Mouse (Mus musculus): ENCODE results near the gene Adam1b. TPM values are rescaled to one million over a fixed set of nuclear protein-coding genes. Genes with fewer than 3 reads are reported as not detected.
A peak's percentile ranks its signal among the peaks of the same experiment; 100 is the strongest.

The Adam1b gene
- polyA plus RNA-seq, 1 experiment, result 0.07 TPM

DNA sequence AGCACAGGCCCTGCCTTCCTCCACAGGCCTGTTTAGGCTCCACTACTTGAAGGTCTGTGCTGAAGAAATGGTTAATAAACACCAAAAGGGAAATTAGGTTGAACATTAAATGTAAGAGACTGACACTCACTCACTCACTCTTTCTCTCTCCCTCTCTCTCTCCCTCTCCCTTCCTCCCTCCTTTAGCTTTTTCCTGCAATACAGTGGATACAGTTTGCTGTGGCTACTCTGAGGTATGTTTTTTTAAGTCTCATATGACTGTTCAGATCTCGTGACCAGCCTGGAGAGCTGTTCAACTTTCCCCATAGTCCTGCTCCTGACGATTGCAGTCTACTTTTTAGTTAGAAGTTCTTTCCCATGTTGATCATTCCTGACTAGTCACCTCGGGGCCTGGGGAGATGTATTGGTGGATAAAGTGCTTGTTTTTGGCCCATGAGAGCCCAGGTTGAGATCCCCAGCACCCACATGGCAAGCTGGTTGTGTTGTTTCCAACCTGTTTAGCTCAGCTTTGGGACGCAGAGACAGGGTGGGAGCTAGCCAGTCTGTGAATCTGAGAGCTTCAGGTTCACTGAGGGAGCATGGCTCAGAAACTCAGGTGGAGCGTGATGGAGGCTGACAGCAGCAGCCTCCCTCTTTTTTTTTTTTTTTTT, 39.5 kb downstream of the Adam1b start:
- Histone ChIP-seq H3K9me3 (peaks cover 6% of the 10 kb centered on the region), H3K4me1 (peaks cover 24% of the 10 kb centered on the region), H3K27me3 (replicated peaks) (peaks cover 11% of the 10 kb centered on the region), H3K36me3 (replicated peaks; ENCODE audit: low read length) (no peaks in the 10 kb centered on the region), H3K4me3 (replicated peaks) (no peak overlapping the region)
- no peak for TF ChIP-seq GATA1 (IDR thresholded peaks at IDR 0.05; ENCODE audit: borderline replicate concordance, low read length)
- TF ChIP-seq FLI1 (IDR thresholded peaks at IDR 0.05; ENCODE audit: low read length), result no peak

DNA sequence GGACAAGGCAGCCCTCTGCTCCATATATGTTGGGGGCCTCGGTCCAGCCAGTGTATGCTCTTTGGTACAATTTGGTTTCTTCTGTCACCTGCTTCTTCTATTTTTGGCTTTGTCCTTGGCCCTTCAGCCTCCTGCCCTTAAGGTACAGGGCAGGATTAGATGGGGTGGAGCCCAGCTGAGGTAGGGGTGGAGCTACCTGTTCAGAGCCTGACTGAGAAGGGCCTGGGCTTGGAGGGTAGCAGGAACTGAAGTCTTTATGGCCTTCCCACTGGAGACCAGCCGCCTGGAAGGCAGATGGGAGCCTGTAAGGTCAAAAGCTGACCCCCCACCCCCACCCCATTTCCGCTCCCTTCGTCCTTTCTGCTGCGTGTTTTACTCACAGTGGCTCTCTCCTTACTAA, 40.3 kb downstream of the Adam1b start:
- Histone ChIP-seq H3K4me1 (peaks cover 24% of the 10 kb centered on the region), H3K27me3 (replicated peaks) (peaks cover 11% of the 10 kb centered on the region), H3K4me3 (replicated peaks) (no peak overlapping the region), H3K36me3 (replicated peaks; ENCODE audit: low read length) (no peaks in the 10 kb centered on the region), H3K9me3 (peaks cover 6% of the 10 kb centered on the region)
- TF ChIP-seq GATA1 (IDR thresholded peaks at IDR 0.05; ENCODE audit: borderline replicate concordance, low read length), result no peak
- no peak for TF ChIP-seq FLI1 (IDR thresholded peaks at IDR 0.05; ENCODE audit: low read length)

DNA sequence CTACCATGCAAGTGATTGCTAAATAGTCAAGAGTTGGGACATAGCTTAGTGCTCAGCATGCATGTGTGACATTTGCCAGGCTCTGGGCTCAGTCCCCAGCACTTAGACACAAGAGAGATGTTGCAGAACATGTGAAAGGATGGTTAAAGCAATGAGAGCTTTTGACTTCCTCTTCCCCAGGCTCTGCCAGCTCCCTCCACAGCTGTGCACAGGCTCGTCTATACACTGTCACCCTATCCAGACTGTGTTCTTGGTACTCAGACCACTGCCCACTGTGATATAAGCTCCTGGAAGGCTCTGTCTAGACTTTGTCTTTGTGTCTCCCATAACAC, 41.1 kb downstream of the Adam1b start:
- Histone ChIP-seq H3K27me3 (replicated peaks) (peaks cover 11% of the 10 kb centered on the region), H3K4me3 (replicated peaks) (no peak overlapping the region), H3K36me3 (replicated peaks; ENCODE audit: low read length) (no peaks in the 10 kb centered on the region), H3K9me3 (peaks cover 6% of the 10 kb centered on the region), H3K4me1 (peaks cover 24% of the 10 kb centered on the region)
- no peak for TF ChIP-seq FLI1 (IDR thresholded peaks at IDR 0.05; ENCODE audit: low read length)
- TF ChIP-seq GATA1 (IDR thresholded peaks at IDR 0.05; ENCODE audit: borderline replicate concordance, low read length), result no peak

DNA sequence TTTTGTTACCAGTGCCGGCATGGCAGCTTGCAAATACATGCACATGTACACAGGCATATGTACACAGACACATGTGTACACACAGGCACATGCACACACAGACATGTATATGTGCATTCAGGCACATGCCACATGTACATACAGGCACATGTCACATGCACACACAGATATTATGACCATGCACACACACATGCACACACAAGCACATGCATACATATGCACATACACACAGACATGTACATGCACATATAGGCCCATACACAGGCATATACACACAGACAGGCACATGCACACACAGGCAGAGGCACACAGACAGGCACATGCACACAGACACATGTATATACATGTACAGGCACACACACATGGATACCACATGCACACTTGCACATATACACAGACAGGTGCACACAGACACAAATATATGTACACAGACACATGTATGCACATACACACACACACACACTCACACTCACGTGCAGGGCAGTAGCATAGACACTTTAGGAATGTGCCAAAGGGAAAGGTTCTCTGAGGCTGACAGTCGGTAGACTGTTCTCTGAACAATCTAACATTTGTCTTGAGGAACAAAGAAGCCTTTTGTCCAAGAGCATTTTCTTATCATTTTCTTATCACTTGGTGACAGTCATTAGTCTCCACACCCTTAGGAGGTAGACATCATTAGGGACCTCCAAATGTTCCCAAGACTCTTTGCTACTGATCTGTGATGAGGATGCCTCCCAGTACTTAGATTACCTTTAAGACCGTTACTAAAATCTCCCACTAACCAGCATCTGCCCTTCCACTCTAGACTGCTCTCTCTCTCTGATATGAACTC, 41.7 kb downstream of the Adam1b start:
- no peak for TF ChIP-seq FLI1 (IDR thresholded peaks at IDR 0.05; ENCODE audit: low read length)
- no peak for TF ChIP-seq GATA1 (IDR thresholded peaks at IDR 0.05; ENCODE audit: borderline replicate concordance, low read length)
- Histone ChIP-seq H3K9me3 (peaks cover 6% of the 10 kb centered on the region), H3K4me3 (replicated peaks) (peak overlapping the region; percentile 71), H3K27me3 (replicated peaks) (peaks cover 11% of the 10 kb centered on the region), H3K36me3 (replicated peaks; ENCODE audit: low read length) (no peaks in the 10 kb centered on the region), H3K4me1 (peaks cover 26% of the 10 kb centered on the region)

DNA sequence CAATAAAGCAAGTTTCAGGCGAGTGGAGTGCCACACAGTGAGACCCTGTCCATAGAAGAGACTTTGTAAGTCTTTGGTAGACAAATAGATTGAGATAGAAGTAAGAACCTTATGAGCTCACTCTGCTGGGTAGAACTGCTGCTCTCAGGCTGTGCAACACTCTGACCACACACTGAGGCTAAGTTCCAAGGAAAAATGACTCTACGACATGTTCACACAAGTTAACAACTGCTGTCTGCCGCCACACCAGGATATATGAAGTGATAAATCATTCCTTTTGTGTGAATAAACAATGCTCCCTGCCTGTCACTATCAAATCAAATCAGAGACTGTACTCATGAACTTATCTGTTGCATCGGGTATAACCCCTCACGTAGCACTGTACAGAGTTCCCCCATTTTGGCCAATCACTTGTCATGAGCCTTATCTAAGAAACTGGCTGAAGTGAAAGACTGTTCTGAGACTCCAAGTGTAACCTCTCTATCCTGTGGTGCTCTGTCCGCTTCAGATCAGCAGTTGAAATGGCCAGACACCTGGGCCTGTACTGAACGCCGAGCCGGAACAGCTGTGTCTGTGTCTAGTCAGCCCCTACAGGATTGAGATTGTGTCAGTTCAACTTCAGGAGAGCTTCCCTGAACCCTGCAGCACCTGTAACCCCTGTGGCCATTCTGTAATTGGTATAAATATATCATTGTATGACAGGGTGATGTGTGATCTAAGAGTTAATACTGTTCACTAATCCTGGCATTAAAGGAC, 47.5 kb downstream of the Adam1b start:
- peaks cover 56% of the 10 kb centered on the region for H3K4me1 ChIP-seq
- H3K9me3 ChIP-seq, result peaks cover 6% of the 10 kb centered on the region
- no peak overlapping the region for H3K4me3 ChIP-seq (replicated peaks)
- H3K27me3 ChIP-seq (replicated peaks), result peaks cover 5% of the 10 kb centered on the region
- H3K36me3 ChIP-seq (replicated peaks; ENCODE audit: low read length), result peaks cover 8% of the 10 kb centered on the region
- no peak for TF ChIP-seq GATA1 (IDR thresholded peaks at IDR 0.05; ENCODE audit: borderline replicate concordance, low read length)
- TF ChIP-seq FLI1 (IDR thresholded peaks at IDR 0.05; ENCODE audit: low read length), result no peak

DNA sequence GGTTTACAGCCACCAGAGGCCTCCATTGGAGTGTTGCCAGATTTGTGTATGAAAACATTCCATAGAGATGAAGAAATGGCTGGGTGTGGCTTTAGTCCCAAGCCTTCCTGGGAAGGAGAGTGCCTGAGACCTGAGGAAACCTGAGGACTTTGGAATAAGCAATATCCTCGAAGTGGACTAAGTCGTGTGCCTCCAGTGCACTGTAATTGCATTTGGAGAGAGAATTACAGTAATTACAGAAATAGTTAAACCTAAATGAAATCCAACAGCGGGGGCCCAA, 48.8 kb downstream of the Adam1b start:
- Histone ChIP-seq H3K4me1 (peaks cover 61% of the 10 kb centered on the region), H3K4me3 (replicated peaks) (no peak overlapping the region), H3K27me3 (replicated peaks) (no peaks in the 10 kb centered on the region), H3K9me3 (no peaks in the 10 kb centered on the region), H3K36me3 (replicated peaks; ENCODE audit: low read length) (peaks cover 14% of the 10 kb centered on the region)
- no peak for TF ChIP-seq FLI1 (IDR thresholded peaks at IDR 0.05; ENCODE audit: low read length)
- TF ChIP-seq GATA1 (IDR thresholded peaks at IDR 0.05; ENCODE audit: borderline replicate concordance, low read length), result no peak

DNA sequence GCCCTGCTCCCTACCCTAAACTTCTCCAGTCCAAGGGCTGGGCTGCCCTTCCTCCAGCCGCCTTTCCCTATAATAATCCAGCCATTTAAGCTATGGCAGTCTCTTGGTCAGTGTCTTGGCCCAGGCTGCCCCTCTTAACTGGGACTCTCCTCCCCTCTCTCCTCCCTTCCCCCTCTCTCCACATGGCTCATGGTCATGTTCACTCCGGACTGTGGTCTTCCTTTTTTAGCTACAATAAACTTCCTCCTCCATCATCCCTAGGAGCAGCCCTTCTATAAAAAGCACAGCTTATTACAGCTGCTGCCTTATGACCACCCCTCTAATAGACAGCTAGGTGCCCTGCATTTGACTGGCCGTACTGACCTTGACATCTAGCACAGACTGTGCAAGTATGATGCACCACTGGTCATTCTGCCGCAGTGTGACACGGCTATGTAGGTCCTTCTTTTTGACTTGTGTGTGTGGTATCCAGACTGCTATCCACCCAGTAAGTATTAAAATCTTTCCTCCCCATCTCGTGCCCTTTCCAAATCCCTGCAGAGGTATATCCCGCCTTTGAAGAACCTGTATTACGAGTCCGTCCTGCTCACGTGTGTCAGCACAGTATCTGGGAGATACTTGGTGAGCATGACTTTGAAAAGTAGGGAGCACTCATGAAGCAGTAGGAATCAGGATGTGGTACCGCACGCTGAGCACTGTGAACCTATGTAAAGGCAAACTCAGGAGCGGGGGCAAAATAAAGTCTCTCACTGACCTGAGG, 49.3 kb downstream of the Adam1b start:
- H3K9me3 ChIP-seq, result no peaks in the 10 kb centered on the region
- H3K4me1 ChIP-seq, result peaks cover 66% of the 10 kb centered on the region
- H3K27me3 ChIP-seq (replicated peaks), result no peaks in the 10 kb centered on the region
- H3K4me3 ChIP-seq (replicated peaks), result peak overlapping the region; percentile 100
- TF ChIP-seq FLI1 (IDR thresholded peaks at IDR 0.05; ENCODE audit: low read length) (no peak), GATA1 (IDR thresholded peaks at IDR 0.05; ENCODE audit: borderline replicate concordance, low read length) (no peak)
- H3K36me3 ChIP-seq (replicated peaks; ENCODE audit: low read length), result peaks cover 20% of the 10 kb centered on the region

DNA sequence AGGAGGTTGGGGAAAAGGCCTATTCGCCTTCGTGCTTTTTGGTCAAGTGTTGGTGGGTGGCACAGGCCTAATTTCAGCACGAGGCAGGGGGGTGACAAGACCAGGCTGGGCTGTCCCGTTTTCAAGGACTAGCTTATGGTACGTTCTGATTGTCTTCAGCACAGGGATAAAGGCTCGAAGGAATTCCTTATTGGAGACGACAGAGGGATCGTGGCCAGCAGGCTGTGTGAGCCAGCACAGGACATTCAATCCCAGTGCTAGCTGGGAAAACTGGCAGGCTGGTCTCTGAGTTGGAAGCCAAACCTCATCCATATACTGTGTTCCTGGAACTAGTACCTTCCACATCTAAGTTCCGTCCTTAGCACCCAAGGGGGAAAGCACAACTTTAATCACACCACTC, 50.3 kb downstream of the Adam1b start:
- no peak for TF ChIP-seq FLI1 (IDR thresholded peaks at IDR 0.05; ENCODE audit: low read length)
- no peaks in the 10 kb centered on the region for H3K27me3 ChIP-seq (replicated peaks)
- H3K9me3 ChIP-seq, result no peaks in the 10 kb centered on the region
- peak overlapping the region; percentile 100 for H3K4me3 ChIP-seq (replicated peaks)
- peaks cover 76% of the 10 kb centered on the region for H3K4me1 ChIP-seq
- peaks cover 30% of the 10 kb centered on the region for H3K36me3 ChIP-seq (replicated peaks; ENCODE audit: low read length)

DNA sequence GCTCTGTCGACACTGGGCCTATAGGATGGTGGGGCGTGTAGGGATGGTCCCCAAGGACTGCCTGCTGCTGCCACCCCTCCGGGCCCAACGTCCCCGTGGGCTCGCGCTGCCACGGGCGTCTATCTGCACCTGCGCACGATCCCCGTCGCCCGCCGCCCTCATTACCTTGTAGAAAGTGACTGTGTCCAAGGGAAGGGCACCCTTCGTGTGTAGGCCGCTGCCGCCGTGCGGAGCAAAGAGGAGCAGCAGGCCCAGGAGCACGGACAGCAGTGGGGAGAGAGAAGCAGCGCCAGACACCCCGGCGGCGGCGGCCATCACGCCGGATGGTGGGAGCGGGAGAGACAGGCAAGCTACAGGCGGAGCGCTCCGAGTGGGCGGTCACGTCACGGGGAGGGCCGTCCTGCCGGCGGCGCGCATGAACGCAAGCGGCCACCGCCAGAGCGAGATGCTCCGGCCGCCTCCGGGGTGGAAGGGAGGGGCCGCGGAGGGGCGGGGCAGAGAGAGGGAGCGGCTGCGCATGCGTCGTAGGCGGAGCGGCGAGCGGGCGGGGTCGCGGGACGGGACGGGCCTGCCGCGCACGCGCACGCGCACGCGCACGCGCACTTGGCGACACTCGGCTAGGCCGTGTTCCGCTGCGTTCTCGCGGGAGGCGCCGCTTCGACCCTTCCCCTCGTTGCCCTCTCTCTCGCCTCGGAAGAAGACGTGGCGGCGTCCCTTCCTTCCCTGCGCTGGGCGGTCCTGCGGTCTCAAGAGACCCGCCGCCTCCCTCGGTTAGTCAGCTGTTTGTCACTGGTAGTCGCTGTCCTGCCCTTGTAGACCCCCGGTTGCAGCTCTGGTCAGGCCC, 51.0 kb downstream of the Adam1b start, which contains the start of gene Erp29:
Gene Erp29 (minus strand): TSS at position 481 of the 844 bp plus-strand sequence.
- peaks cover 76% of the 10 kb centered on the region for H3K4me1 ChIP-seq
- TF ChIP-seq GATA1 (IDR thresholded peaks at IDR 0.05; ENCODE audit: borderline replicate concordance, low read length) (no peak), FLI1 (IDR thresholded peaks at IDR 0.05; ENCODE audit: low read length) (no peak)

More for the DNA sequence above, 51.0 kb downstream of the Adam1b start, which contains the start of gene Erp29:
- H3K4me3 ChIP-seq (replicated peaks), result peak within 1 kb of the TSS; percentile 100
- no peaks in the 10 kb centered on the region for H3K27me3 ChIP-seq (replicated peaks)
- no peaks in the 10 kb centered on the region for H3K9me3 ChIP-seq
- peaks cover 36% of the 10 kb centered on the region for H3K36me3 ChIP-seq (replicated peaks; ENCODE audit: low read length)
